Mouse (Mus musculus) C2C12 (cell line): ENCODE data around the gene Cep57l1. TPM values are rescaled to one million over a fixed set of nuclear protein-coding genes. Genes with fewer than 3 reads are reported as not detected.
A peak's percentile ranks its signal among the peaks of the same experiment; 100 is the strongest.

Source experiments
- H3K27me3 ChIP-seq: one replicate; pipeline ENCODE4 v1.6.1; 2011; ENCODE audit not compliant: control insufficient read depth, insufficient read depth, insufficient read length
- H3K36me3 ChIP-seq: one replicate; pipeline ENCODE4 v1.6.1; 2011; ENCODE audit not compliant: control insufficient read depth, insufficient read depth
- H3K4me3 ChIP-seq: one replicate; pipeline ENCODE4 v1.5.1; 2011; ENCODE audit warnings: mild to moderate bottlenecking, control low read depth; ENCODE audit not compliant: poor library complexity, insufficient read depth, severe bottlenecking
- H3K79me2 ChIP-seq: one replicate; pipeline ENCODE4 v1.6.1; 2011; ENCODE audit not compliant: control insufficient read depth, insufficient read depth
- H3K79me3 ChIP-seq: one replicate; pipeline ENCODE4 v1.6.1; 2011; ENCODE audit warnings: low read depth, control low read depth
- H3ac ChIP-seq: one replicate; pipeline ENCODE3; 2011; ENCODE audit warnings: low read depth; ENCODE audit not compliant: control insufficient read depth, insufficient read length
- CEBPB ChIP-seq: IDR thresholded peaks from one replicate; pipeline ENCODE4 v1.6.1; 2011; ENCODE audit warnings: low read depth, mild to moderate bottlenecking, control low read depth, moderate library complexity
- CTCF ChIP-seq: IDR thresholded peaks from one replicate; pipeline ENCODE4 v1.5.1; 2011; ENCODE audit not compliant: control insufficient read depth, insufficient read depth, insufficient read length
- FOSL1 ChIP-seq: IDR thresholded peaks from one replicate; pipeline ENCODE4 v1.8.0; 2011; ENCODE audit warnings: mild to moderate bottlenecking, low read length; ENCODE audit not compliant: poor library complexity, insufficient read depth, severe bottlenecking
- MAX ChIP-seq: IDR thresholded peaks from one replicate; pipeline ENCODE4 v1.6.1; 2011; ENCODE audit warnings: mild to moderate bottlenecking, control low read depth
- MYOD1 ChIP-seq: IDR thresholded peaks from one replicate; pipeline ENCODE4 v1.6.1; 2011; ENCODE audit warnings: low read depth; ENCODE audit not compliant: control insufficient read depth, insufficient read length
- MYOG ChIP-seq: IDR thresholded peaks from one replicate; pipeline ENCODE4 v1.6.1; 2011; ENCODE audit not compliant: control insufficient read depth, insufficient read length; ENCODE audit errors: extremely low read depth
- USF1 ChIP-seq: IDR thresholded peaks from one replicate; pipeline ENCODE4 v1.6.1; 2011; ENCODE audit warnings: low read depth, mild to moderate bottlenecking, control low read depth, moderate library complexity
- long read RNA-seq, 2 experiments: library from polyadenylated mRNA; unstranded; transcript quantifications; one replicate each; pipeline ENCODE4 v2.0.0; 2019 to 2020
- polyA plus RNA-seq: library from polyadenylated mRNA; unstranded; fragments of >200 nt; fragmentation: generic; extraction: Trizol; gene quantifications from one replicate; pipeline ENCODE4 v1.2.1, GENCODE M21; 2012; ENCODE audit warnings: missing spikeins

Gene Cep57l1
- 4.6 TPM for polyA plus RNA-seq
- long read RNA-seq, experiment 1, partial matches to known transcripts = 6 of 13 reads
- long read RNA-seq, experiment 1, other reads (novel, unspliced or antisense) = 4 of 13 reads
- long read RNA-seq, experiment 2, transcript Cep57l1-201 (11 exons, 2,177 nt) = major isoform, 24 of 97 reads
- long read RNA-seq, experiment 2, partial matches to known transcripts = 14 of 97 reads
- long read RNA-seq, experiment 2, other reads (novel, unspliced or antisense) = 51 of 97 reads

DNA sequence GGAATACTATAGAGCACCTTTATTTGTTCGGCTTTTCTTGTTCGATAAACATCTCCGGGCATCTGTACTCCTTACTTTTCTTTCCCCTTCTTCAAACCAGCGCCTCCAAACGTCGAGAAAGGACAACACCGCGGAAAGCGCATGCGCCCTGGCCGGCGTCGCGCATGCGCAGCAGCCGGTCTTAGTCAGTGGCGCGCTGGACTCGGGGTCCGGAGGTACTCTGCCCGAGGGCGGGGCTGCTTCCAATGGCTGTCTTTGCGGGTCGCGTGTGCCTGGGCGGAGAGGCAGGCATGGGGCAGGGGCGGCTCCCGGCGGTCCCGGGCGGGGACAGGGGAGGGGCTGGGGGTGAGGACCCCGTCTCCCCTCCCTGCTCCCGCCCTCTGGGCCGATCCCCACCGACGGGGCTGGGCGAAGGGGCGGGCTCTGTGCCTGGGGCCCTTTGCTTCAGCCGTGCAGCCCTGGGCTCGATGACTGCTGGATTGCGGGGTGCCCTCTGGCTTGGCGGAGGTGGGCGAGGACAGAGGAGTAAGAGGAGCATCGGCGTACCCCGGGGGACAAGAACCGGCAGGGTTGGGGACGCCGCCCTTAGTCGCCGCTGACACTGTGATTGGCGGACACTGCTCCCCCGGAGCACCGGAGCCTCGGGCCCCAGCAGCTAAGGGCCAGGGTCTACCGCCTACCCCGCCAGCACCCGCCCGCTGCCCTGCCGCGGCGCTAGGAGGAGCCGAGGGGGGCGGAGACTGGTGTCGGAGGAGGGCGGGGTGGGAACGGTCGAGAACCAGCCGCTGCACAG, at the start of gene Cep57l1, which contains the start of gene Sesn1:
Cep57l1 (minus strand) TSS at position 101 of the 793 bp plus-strand sequence.
Sesn1 (plus strand) TSS at position 165 of the 793 bp plus-strand sequence.
- Histone ChIP-seq H3ac (peak within 1 kb of the TSS; percentile 86), H3K36me3 (no peaks in the 10 kb centered on the region)
- TF ChIP-seq CEBPB (no peak), MAX (no peak), MYOG (no peak), USF1 (no peak), MYOD1 (no peak), FOSL1 (no peak), CTCF (no peak)

DNA sequence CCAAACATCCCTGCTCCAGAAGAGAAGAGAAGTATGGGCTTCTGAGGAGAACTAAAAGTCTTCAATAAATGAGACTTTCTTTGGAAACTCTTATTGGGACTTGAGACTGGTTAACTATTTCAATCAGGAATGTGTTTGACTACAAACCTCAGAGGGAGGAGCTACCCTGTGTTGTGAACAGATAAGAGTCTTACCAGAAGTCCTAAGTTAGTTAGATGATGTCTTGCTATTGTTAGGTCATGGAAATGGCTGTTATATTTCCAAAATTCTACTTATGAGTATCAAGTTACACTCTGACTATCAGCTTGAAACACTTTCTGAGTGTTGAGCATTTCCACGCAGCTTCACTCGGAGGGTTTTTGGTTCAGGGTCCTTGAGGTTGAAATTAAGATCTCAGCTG, 39.0 kb upstream of the Cep57l1 start:
- no peak for TF ChIP-seq MAX
- no peak for TF ChIP-seq MYOD1
- TF ChIP-seq MYOG = no peak
- no peak for TF ChIP-seq CEBPB
- no peak for TF ChIP-seq USF1
- no peak for TF ChIP-seq FOSL1
- no peak for TF ChIP-seq CTCF
- Histone ChIP-seq H3K36me3 (no peaks in the 10 kb centered on the region), H3K79me3 (no peaks in the 10 kb centered on the region), H3K4me3 (no peak overlapping the region), H3K79me2 (no peaks in the 10 kb centered on the region), H3K27me3 (no peaks in the 10 kb centered on the region), H3ac (no peak overlapping the region)

More for the DNA sequence above, at the start of gene Cep57l1, which contains the start of gene Sesn1:
- Histone ChIP-seq H3K27me3 (no peaks in the 10 kb centered on the region), H3K4me3 (peak within 1 kb of the TSS; percentile 55), H3K79me3 (peaks cover 20% of the 10 kb centered on the region), H3K79me2 (peaks cover 84% of the 10 kb centered on the region)

DNA sequence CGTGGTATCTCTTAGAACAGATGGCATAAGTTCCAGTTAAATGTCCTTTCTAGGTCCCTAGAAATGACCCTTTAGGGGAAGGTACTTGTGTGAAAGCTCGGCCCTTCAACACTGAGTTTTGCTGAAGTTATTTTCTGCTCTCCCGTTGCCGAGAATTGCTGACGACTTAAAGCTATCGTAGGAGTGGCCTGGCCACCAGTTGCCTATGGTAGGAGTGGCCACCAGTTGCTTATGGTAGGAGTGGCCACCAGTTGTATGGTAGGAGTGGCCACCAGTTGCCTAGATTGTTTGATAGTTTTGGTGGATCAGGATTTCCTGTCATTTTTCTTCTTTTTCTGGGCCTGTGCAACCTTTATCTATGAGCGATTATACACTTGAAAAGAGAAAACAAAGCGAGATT, 38.1 kb upstream of the Cep57l1 start:
- Histone ChIP-seq H3ac (no peak overlapping the region), H3K79me2 (no peaks in the 10 kb centered on the region), H3K27me3 (no peaks in the 10 kb centered on the region), H3K79me3 (no peaks in the 10 kb centered on the region), H3K4me3 (no peak overlapping the region), H3K36me3 (no peaks in the 10 kb centered on the region)
- TF ChIP-seq FOSL1 = no peak

DNA sequence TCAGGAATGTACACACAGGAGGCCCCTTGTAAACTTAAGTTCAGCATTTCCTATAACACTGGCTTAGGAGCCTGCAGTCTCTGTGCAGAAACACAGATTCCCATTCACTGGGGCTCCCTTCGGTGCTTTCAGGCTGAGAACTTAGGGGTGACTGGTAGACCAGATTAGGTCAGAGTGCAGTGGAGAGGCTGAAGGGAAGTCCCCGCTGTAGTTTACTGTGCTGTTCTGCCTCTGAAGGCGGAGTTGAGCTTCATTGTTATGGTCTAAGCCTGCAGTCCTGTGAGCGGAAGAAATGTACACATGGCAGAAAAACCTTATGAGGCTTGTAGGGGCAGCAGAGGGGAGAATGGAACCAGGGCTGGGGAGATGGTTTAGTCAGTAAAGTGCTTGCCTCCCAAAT, 29.2 kb upstream of the Cep57l1 start:
- peaks cover 2% of the 10 kb centered on the region for H3K79me3 ChIP-seq
- no peaks in the 10 kb centered on the region for H3K27me3 ChIP-seq
- no peaks in the 10 kb centered on the region for H3K79me2 ChIP-seq
- H3K36me3 ChIP-seq = no peaks in the 10 kb centered on the region
- no peak overlapping the region for H3ac ChIP-seq
- TF ChIP-seq MYOG = no peak
- no peak overlapping the region for H3K4me3 ChIP-seq

DNA sequence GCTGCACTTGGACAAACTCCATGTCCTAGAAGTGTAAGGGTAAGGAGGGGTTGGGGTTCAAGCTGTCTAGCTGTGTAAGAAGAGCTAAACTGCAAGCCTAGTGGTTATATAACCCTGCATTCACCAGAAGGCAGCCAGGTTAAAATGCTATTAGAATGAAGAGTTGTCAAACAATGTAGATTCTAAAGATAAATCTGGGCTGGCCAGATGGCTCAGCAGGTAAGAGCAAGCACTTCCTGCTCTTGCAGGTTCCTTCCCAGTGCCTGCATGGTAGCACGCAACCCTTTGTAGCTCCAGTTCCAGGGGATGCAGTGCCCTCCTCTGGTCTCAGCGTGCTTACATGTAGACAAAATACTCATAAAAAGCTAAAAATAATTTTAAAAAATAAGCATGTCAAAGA, 24.5 kb upstream of the Cep57l1 start:
- peaks cover 2% of the 10 kb centered on the region for H3K79me3 ChIP-seq
- H3K4me3 ChIP-seq = no peak overlapping the region
- no peaks in the 10 kb centered on the region for H3K27me3 ChIP-seq
- H3K36me3 ChIP-seq = no peaks in the 10 kb centered on the region
- no peak for TF ChIP-seq MAX
- TF ChIP-seq MYOG = no peak
- no peak for TF ChIP-seq CEBPB
- TF ChIP-seq CTCF = no peak
- TF ChIP-seq USF1 = no peak
- no peak for TF ChIP-seq FOSL1
- no peak for TF ChIP-seq MYOD1
- H3K79me2 ChIP-seq = no peaks in the 10 kb centered on the region
- no peak overlapping the region for H3ac ChIP-seq

DNA sequence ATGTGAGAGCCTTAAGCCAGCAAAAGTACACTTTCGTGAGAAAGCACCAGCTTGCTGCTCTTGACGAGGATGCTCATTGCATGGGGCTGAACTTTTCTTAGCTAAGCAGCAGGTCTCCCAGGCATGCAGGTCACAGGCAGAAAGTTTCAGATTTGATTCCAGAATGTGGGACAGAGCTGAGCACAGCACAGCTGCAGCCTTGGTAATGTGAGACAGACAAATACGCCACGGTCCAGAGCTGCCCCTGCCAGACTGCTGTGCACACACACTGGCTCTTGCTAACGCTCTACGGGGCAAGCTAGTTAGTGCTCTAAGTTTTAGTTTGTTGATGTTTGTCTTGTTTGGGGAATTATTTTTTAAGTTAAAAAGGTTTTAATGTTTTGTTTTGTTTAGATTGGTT, 22.5 kb upstream of the Cep57l1 start:
- no peaks in the 10 kb centered on the region for H3K27me3 ChIP-seq
- H3K79me2 ChIP-seq = no peaks in the 10 kb centered on the region
- no peak for TF ChIP-seq CTCF
- no peak for TF ChIP-seq MYOD1
- no peak for TF ChIP-seq FOSL1
- TF ChIP-seq MYOG = no peak
- H3K4me3 ChIP-seq = no peak overlapping the region
- peaks cover 2% of the 10 kb centered on the region for H3K79me3 ChIP-seq
- H3ac ChIP-seq = no peak overlapping the region
- H3K36me3 ChIP-seq = no peaks in the 10 kb centered on the region
